Mouse (Mus musculus) gastrocnemius, adult 2 months (tissue): Measurements from ENCODE around the gene Rab35. TPM values are rescaled to one million over a fixed set of nuclear protein-coding genes. Genes with fewer than 3 reads are reported as not detected.

Source experiments
- DNase-seq: peaks from one replicate; pipeline ENCODE4 v3.0.0; 2022
- H3K27ac ChIP-seq: fragments of 200-600 bp; 2 replicates; pipeline ENCODE4 v1.8.1; 2022; ENCODE audit warnings: mild to moderate bottlenecking
- H3K4me3 ChIP-seq: fragments of 200-600 bp; 2 replicates; pipeline ENCODE4 v1.8.1; 2022; ENCODE audit warnings: mild to moderate bottlenecking, moderate library complexity
- CTCF ChIP-seq: fragments of 200-600 bp; IDR thresholded peaks from 2 replicates; pipeline ENCODE4 v1.8.1; 2022; ENCODE audit warnings: antibody characterized with exemption, mild to moderate bottlenecking, moderate library complexity
- intact Hi-C: fragments of 180-260 bp; cut with DNase I; formaldehyde crosslinking; loops from one replicate; pipeline ENCODE4 v1.15.1; 2025
- long read RNA-seq, 2 experiments: library from polyadenylated mRNA; stranded (forward); transcript quantifications; one replicate each; pipeline ENCODE4 v2.0.0; 2021
- total RNA-seq, 2 experiments: library from RNA; stranded (reverse); gene quantifications; 2 replicates each; pipeline ENCODE4 v1.2.3; 2021

Rab35 gene
- 10 to 100 TPM; 38.5 to 39.6 TPM for total RNA-seq
- long read RNA-seq, experiment 1, transcript Rab35-201 (6 exons, 2,820 nt) = major isoform, 17 of 19 reads
- long read RNA-seq, experiment 1, partial matches to known transcripts = 0 of 19 reads
- long read RNA-seq, experiment 1, other reads (novel, unspliced or antisense) = 2 of 19 reads
- long read RNA-seq, experiment 2, transcript Rab35-201 (6 exons, 2,820 nt) = major isoform, 20 of 25 reads
- long read RNA-seq, experiment 2, partial matches to known transcripts = 5 of 25 reads
- long read RNA-seq, experiment 2, other reads (novel, unspliced or antisense) = 0 of 25 reads

- H3K4me3 ChIP-seq = peak within 1 kb of the TSS; percentile 98
- peak within 1 kb of the TSS; percentile 97 for H3K27ac ChIP-seq
- peak; percentile 97 for DNase-seq
- intact Hi-C loops = no loop called here
- peak; percentile 13; the same call in 1 of the 2 replicates for TF ChIP-seq CTCF
Measured at GRCm38 (mm10) chr5:115631505-115632357, at the start of gene Rab35. Gene Rab35, plus strand, starts transcription at chr5:115631908.

- DNase-seq = no peak
- no peak for TF ChIP-seq CTCF
- intact Hi-C loops = no loop called here
- Histone ChIP-seq H3K4me3 (no peak overlapping the region), H3K27ac (no peak overlapping the region)
Measured at GRCm38 (mm10) chr5:115585616-115586015, 46.1 kb upstream of the Rab35 start.

- TF ChIP-seq CTCF = no peak
- no peak overlapping the region for H3K27ac ChIP-seq
- H3K4me3 ChIP-seq = no peak overlapping the region
- intact Hi-C loops = no loop called here
- no peak for DNase-seq
Measured at GRCm38 (mm10) chr5:115586166-115586565, 45.5 kb upstream of the Rab35 start.

- intact Hi-C loops = no loop called here
- Histone ChIP-seq H3K4me3 (no peak overlapping the region), H3K27ac (no peak overlapping the region)
- TF ChIP-seq CTCF = no peak
- no peak for DNase-seq
Measured at GRCm38 (mm10) chr5:115586780-115587179, 44.9 kb upstream of the Rab35 start.

- Histone ChIP-seq H3K27ac (no peak overlapping the region), H3K4me3 (no peak overlapping the region)
- DNase-seq = no peak
- intact Hi-C loops = no loop called here
- TF ChIP-seq CTCF = no peak
Measured at GRCm38 (mm10) chr5:115591028-115591427, 40.7 kb upstream of the Rab35 start.

GRCm38 (mm10) chr5:115591506-115591905 is 40.2 kb upstream of the Rab35 start:
- no peak for TF ChIP-seq CTCF
- no peak for DNase-seq
- Histone ChIP-seq H3K27ac (no peak overlapping the region), H3K4me3 (no peak overlapping the region)
- intact Hi-C loops = no loop called here

- Histone ChIP-seq H3K4me3 (no peak overlapping the region), H3K27ac (no peak overlapping the region)
- intact Hi-C loops = no loop called here
- TF ChIP-seq CTCF = no peak
- DNase-seq = no peak
Measured at GRCm38 (mm10) chr5:115603561-115603960, 28.1 kb upstream of the Rab35 start.

GRCm38 (mm10) chr5:115611566-115611965 is 20.1 kb upstream of the Rab35 start:
- TF ChIP-seq CTCF = no peak
- Histone ChIP-seq H3K4me3 (no peak overlapping the region), H3K27ac (no peak overlapping the region)
- intact Hi-C loops = loop anchor here (5.0 kb wide), 1 partner anchor 39 kb away; no protein-coding TSS in a partner anchor
- peak; percentile 17 for DNase-seq

GRCm38 (mm10) chr5:115613332-115613731 is 18.4 kb upstream of the Rab35 start:
- TF ChIP-seq CTCF = no peak
- Histone ChIP-seq H3K27ac (no peak overlapping the region), H3K4me3 (no peak overlapping the region)
- intact Hi-C loops = loop anchor here (5.0 kb wide), 1 partner anchor 41 kb away; no protein-coding TSS in a partner anchor
- peak; percentile 14 for DNase-seq

GRCm38 (mm10) chr5:115614948-115615347 is 16.8 kb upstream of the Rab35 start:
- Histone ChIP-seq H3K27ac (no peak overlapping the region), H3K4me3 (no peak overlapping the region)
- TF ChIP-seq CTCF = peak; percentile 64
- intact Hi-C loops = loop anchor here (5.0 kb wide), 1 partner anchor 43 kb away; no protein-coding TSS in a partner anchor
- peak; percentile 78 for DNase-seq

- peak; percentile 10 for DNase-seq
- intact Hi-C loops = no loop called here
- no peak for TF ChIP-seq CTCF
- Histone ChIP-seq H3K27ac (no peak overlapping the region), H3K4me3 (no peak overlapping the region)
Measured at GRCm38 (mm10) chr5:115619690-115620089, 12.0 kb upstream of the Rab35 start.

- Histone ChIP-seq H3K27ac (no peak overlapping the region), H3K4me3 (no peak overlapping the region)
- intact Hi-C loops = no loop called here
- no peak for DNase-seq
- no peak for TF ChIP-seq CTCF
Measured at GRCm38 (mm10) chr5:115622686-115623085, 9.0 kb upstream of the Rab35 start.
